Mouse (Mus musculus) granulocyte monocyte progenitor cell, adult 5-6 weeks (primary cell): ENCODE results near the gene Nmur1. TPM values are rescaled to one million over a fixed set of nuclear protein-coding genes. Genes with fewer than 3 reads are reported as not detected.
"Not testable (repeated sequence)": the region's sequence is repeated elsewhere in the genome, so short reads cannot be mapped to it uniquely, and the experiment has no call there.

Experiments used
- ATAC-seq: replicated peaks from 2 replicates; pipeline ENCODE4 v1.8.0; 2016; ENCODE audit warnings: mild to moderate bottlenecking, moderate TSS enrichment, inconsistent platforms; ENCODE audit not compliant: poor library complexity, severe bottlenecking
- total RNA-seq, 2 experiments: library from RNA; stranded (forward) in 1 of 2; stranded (reverse) in 1 of 2; fragments of 200-712, 200-1000 nt in 1 of 2; fragments of >200 nt in 1 of 2; fragmentation: Nextera tagmentation in 1 of 2; gene quantifications; 2 replicates each; pipeline ENCODE4 v1.2.3; 2014 to 2017

Gene Nmur1
- total RNA-seq, 2 experiments from 2014 or later: not detected

DNA sequence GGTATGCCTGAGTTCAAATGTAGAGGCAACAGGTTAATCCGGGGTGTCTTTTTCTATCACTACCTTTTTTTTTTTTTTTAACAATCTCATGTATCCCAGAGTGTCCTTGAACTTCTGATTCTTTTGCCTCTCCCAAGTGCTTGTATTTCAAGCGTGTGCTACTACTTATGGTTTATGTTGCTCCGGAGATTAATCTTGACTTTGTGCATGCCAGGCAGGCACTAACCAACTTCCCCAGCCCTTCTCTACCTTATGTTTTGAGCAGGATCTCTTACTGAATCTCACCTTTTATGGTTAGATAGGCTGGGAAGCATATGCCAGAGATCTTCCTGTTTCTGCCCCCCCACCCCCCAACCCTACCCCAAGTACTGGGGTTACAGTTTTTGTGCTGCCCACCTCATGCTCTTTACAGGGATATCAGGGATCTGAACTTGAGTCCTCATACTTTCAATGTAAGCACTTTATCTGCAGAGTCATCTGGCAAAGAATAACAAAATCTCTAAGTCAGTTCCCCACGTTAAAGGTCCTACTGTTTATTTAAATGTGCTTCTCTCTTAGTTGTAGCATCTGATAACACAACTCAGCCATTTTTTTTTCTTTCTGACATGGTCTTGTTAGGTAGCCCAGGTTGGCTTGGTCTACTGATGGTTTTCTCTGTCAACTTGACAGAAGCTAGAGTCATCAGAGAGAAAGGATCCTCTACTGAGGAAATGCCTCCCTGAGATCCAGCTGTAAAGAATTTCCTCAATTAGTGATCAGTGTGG is 64.0 kb downstream of the Nmur1 start:
- no peak for ATAC-seq

DNA sequence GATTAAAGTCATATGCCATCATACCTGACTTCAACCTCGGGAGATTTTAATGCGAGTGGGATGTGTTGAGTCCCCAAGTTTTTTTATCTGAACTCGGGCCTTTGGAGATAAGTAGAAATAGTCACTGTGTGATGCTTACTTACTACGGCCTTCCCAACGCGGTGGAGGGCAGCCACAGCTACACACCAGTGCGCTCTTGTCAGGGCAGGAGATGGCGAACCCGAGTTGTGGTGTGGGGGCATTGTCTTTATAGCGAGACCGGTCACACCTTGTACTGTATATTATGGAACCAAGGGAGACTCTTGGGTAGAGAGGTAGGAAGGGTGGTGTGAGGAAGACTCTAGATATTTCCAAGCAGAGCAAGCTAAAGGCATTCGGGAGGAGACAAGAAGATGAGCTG is 65.6 kb downstream of the Nmur1 start:
- no peak for ATAC-seq

DNA sequence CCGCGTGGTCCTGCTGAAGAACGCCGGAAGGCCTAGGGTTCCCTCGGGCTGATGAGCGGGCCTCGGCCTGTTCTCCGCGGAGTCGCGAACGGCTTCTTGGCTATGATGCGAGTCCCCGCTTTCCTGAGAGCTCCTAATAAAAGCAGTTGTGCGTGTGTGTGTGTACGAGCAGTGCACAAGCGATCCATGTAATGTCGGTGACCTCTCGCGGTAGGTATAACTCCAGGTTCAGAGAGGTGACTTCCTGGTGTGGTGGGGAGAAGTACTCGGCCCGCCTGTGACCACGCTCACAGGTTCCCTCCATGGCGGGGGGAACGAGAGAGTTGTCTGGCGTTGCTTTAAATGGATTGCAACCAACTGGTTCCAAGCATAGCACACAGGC is 66.2 kb downstream of the Nmur1 start:
- peak; percentile 13; the same call in 1 of the 2 replicates for ATAC-seq

DNA sequence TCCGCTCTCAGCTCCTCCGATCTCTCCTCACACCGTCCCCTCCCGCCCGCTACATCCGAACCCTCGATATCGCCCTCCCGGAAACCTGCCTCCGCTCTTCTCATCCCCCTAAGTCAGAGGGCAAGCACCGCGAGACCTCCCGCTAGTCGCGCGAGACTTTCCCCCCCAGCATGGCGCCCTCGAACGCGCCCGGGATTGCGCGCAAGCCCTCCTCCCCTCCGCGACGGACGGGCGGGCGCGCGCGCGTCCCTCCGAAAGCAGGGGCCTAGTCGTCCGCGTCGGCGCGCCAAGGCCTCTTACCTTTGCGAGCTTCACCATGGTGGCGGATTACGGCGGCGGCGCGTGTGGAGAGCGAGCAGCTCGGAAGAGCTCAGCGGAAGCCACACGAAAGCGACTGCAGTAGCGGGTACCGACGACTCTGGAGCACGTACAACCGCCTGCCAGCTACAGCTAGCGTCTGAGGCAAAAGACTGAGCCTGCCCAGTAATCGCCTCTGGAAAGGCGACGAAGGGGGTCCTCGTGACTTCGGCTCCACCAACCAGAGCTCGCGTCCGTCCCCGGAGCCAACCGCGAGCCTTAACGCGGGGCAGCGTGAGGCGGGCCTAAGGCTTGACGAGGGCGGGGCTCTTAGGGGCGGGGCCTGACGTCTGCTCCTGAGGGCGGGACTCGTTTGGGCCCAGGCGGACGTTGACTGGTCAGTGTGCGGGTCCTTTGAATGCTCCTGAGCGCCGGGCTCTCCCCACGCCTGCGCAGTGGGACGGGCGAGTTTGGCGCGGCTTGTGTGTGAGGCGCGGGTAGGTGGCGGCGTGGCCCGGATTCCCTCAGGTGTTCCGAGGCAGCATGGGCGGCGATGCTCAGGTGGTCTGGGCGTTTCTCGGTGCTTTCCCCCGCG is 66.9 kb downstream of the Nmur1 start, which contains the start of gene Ncl:
Gene Ncl, minus strand, starts transcription at position 495 of the 892 bp plus-strand sequence.
- ATAC-seq: peak; percentile 76

DNA sequence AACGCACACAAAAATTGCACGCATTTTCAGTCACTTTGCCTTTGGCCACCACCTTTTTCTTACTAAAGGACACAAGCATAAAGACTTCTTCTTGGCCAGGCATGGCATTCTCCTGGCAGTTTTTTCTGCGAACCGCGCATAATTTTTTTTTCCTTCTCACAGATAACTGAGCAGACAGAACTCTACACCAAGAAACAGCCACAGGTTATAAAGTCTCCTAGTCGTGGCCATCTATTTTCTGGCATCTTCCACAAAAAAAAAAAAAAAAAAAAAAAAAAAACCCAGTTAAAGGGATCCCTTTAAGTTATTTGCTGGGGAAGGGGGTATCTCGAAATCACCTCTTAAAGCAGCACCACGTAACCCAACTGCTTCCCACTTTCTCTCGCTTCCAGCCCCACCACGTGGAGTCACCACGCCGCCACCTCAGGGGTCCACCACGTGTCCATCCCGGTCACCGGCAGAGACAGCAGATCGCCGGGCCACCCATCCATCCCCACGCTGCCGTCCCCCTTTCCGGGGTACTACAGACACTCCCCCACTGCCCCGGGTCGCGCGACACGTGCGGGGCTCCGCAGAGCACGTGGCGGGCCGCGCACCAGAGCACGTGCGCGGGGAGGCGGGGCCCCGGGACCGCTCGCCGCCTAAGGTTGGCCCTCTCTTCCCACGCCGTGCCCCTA is 67.7 kb downstream of the Nmur1 start:
- ATAC-seq: no peak

DNA sequence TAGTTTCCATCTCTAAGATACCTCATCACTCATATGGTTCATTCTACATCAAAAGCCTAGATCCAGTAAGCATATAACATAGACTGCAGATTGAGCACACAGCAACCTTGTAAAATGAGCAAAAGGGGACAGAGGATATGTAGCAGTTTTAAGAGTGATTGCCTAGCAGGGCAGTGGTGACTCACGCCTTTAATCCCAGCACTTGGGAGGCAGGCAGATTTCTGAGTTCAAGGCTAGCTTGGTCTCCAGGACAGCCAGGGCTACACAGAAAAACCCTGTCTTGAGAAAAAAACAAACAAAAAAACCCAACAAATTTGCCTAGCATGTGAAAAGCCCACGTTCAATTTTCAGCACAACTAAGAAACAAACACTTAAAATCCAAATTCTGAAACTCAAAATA is 71.8 kb downstream of the Nmur1 start:
- no peak for ATAC-seq

DNA sequence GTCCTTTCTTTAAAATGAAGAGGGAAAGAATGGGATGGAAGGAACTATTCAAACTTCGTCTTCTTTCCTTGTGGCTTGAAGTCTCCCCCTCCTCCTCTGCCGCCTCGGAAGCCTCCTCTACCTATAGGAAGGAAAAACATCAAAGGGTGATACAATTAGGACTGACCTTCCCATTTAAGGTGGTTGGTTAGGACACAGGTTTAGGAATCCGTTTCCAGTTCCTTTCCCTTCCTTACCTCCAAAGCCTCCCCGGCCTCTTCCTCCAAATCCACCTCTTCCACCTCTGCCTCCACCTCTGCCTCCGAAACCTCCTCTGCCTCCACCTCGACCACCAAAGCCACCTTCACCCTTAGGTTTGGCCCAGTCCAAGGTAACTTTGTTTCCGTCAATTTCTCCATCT is 75.5 kb downstream of the Nmur1 start:
- ATAC-seq: no peak

DNA sequence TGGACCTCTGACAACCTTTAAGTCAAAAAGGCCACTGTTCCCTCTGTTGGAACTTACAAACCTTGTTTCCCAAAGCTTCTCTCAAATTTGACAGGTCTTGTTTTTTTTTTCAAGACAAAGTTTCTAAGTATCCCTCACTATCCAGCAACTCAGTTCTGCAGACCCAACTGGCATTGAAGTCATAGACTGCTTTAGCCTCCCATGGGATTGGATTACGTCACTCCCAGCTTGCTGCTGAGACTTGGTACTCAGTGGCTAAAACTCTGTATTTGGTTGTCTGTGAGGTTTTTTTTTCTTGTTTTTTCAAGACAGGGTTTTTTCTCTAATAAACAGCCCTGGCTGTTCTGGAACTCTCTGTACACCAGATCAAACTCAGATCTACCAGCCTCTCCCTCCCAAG is 76.3 kb downstream of the Nmur1 start:
- ATAC-seq: no peak

DNA sequence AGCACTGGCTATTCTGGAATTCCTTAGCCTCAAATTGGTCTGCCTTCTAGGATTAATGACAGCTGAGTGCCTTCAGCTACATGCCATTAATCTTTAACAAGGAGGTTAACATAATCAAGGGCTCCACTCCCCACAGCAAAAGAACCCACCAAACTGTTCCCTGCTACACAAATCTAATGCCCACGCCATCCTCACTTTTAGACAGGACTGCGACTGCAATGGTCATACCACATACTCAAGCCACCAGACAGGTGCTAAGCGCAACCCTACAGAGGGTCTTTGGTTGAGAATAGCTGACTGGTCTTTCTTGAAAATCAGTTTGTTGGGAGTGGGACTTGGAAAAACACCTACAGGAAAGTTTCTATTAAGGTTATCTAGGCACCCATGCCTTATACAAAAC is 76.8 kb downstream of the Nmur1 start:
- ATAC-seq: no peak

DNA sequence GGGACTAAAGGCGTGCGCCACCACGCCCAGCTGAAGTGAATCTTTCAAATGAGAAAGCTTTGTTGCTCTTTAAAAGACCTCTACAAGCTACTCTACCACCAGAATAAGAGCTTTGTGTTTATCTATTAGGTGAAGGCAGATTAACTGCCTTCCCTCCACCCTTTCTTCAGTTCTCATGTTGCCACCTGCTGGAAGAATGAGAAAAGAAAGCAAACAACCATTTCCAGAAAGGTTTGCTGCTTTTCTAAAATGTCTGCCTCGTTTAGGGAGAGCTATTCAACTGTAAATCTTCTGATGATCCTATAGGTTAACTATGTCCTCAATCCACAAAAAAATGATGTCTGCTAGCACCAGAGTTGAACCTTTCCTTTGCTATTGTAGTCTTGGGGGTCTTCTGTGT is 77.2 kb downstream of the Nmur1 start:
- ATAC-seq: no peak

DNA sequence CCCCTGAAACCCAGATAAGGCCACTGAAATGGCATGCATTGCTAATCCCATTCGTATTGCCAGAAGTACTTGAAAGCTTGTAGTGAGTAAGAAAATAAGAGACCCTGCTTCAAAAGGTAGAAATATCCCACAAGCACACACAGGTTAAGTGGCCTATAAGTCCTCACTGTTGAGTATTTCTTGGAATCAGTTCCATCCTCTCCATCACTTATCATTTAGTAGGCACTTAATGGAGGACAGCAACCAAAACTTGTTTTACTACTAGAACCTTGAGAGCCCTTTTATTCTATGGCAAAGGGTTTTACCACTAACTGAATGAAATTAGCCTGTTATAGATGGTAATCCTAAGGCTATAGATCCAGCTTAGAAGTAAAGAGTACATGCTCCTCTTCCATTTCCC is 77.9 kb downstream of the Nmur1 start:
- no peak for ATAC-seq

DNA sequence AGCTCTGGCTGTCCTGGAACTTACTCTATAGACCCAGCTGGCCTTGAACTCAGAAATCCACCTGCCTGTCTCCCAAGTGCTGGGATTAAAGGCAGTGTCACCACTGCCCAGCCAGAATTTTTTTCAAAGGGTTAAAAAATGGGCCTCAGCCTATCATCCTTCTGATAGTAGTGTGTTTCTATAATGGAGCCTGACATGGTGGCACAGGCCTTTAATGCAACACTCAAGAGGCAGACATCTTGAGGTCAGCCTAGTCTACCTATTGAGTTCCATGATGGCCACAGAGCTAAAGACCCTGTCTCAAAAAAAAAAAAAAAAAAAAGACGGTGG is 78.3 kb downstream of the Nmur1 start:
- no peak for ATAC-seq

DNA sequence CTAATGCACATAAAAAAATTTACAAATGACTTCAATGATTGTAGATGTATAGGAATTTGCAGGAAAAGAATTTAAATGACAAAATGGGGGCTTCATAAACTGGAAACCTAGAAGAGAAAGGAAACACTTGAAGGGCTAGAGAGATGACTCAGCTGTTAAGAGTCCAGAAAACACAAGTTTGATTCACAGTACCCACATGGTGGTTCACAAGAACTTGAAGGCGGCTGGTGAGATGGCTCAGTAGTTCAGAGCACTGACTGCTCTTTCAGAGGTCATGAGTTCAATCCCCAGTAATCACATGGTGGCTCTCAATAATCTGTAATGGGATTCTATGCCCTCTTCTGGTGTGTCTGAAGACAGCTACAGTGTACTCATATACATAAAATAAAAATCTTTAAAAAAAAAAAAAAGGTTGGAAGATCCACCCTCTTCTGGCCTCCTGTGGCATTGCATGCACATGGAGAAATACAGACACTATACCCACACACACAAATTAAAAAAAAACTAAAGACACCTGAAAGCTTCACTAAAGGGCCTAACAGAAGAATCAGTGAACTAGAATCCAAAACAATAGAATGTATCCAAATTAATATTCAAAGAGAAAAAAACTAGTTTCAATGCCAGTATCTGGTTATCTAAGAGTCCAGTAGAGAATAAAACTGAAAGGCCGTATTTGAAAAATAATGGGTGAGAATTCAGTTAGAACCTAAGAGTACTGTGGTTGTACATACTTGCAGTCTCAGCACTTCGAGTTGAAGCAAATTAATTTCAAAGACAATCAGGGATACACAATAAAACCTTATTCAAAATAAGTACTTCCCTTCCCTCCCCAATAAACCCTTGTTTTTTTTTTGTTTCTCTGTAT is 78.9 kb downstream of the Nmur1 start:
- no peak for ATAC-seq

DNA sequence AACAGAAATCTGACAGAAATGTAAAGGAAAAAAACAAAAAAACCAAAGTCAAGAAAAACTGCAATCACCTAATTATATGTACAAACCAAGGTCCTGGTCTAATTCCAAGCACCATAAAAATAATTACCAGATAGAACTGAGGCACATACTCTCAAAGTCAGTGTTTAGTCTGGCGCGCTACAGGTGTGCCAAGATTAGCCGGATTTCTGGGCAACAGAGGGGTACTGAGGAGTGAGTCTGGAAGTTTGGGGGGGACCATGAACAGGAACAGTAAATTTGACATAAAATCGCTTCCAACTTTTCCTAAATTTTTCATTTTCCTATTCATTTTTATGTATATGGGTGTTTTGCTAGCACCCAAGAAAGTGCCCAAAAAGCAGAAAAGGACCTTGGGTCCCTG is 80.1 kb downstream of the Nmur1 start:
- no peak for ATAC-seq

DNA sequence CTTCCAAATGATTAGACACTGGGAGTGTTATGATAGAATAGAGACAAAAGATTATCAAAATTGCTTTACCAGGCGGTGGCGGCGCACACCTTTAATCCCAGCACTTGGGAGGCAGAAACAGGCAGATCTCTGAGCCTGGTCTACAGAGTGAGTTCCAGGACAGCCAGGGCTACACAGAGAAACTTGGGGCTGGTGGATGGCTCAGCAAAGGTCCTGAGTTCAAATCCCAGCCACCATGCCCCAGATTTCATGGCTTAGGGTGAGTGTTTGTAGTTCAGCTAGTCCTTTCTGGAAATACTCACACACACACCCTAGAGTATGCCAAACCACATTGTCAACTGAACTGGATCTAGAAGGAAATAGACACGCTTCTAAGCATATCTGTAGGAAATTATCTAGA is 81.0 kb downstream of the Nmur1 start:
- no peak for ATAC-seq

DNA sequence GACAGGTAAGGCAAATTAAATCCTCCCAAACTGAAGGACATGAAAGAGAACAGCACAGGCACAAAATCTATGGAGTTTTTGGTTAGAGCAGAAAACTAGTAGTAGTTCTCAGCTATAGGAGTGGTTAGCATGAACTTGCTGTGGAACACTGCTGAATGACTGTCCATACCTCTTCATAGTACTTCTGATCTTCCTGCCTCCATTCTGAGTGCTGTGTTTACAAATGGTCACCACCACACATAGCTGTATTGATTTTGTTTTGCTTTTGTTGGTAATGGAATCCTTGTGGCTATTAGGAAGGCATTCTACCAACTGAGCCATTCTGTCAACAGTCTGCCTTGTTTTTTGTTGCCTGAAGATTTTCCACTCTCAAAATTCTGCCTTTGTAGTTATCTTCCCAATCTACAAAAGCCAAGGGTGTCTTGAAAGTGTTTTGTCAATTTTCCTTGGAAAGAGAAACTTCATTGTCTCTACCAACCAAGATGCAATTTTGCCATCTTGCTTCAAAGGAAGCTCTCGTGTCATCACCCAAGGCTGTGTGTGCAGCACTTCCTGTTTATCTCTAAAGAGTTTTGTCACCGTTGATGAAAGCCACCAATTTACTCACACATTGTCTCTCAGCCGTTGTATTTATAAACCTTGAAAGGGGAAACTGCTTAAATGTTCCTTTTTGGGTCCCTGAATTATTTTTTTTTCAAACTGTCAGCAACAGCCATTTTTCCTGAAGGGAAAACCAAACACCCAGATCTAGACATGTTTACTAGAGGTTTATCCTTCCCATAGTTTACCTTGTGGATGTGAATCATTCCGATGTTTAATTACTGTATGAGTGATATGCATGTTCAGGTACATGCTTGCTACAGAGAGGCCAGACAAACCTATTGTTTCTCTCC is 81.8 kb downstream of the Nmur1 start:
- ATAC-seq: peak; percentile 77

DNA sequence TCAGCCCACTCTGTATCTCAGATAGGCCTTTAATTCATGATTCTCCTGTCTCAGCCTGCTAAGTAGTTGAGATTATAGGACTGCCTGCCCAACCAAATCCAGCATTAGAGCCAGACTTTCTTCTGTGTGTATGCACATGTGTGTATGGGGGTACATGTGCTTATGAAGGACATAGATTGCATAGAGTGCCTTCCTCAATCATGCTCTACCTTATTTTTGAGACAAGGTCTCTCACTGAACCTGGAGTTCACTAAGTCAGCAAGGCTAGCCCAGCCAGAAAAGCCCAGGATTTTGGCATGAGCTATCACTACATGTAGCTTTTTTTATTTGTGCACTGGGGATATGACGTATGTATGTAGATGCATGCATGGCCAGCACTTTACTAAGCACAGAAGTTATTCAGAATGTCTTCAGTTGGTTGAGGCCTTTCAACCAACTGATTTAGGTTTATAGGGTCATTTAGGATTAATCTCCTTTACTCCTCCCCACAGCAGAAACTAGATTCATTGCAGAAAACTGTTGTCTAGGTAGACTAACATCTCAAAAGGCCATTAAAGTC is 82.9 kb downstream of the Nmur1 start:
- no peak for ATAC-seq

DNA sequence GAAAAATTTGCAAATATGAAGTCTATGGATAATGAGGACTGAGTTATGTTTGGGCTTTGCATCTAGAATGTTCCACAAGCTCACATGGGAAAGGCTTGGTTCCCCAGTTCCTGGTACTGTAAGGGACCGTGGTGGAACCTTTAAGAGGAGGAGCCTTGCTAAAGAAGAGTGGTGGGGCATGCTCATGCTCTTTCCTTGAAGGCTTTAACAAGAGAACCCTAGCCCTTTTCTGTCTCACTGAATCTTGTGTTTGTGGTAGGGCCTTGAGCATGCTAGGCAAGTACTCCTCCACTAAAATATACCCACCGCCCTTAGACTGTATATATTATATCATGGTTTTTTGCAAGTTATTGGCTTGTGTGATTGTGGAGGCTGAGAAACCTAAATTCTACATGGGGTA is 83.7 kb downstream of the Nmur1 start:
- no peak for ATAC-seq

DNA sequence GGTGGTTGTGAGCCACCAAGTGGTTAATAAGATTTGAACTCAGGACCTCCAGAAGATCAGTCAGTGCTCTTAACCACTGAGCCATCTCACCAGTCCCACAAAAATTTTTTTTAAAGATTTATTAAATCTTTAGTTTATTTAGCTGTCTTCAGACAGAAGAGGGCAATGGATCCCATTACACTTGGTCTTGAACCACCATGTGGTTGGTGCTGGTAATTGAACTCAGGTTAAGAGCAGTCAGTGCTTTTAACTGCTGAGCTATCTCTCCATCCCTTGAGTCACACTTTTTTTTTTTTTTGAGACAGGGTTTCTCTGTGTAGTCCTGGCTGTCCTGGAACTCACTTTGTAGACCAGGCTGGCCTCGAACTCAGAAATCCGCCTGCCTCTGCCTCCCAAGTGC is 84.9 kb downstream of the Nmur1 start:
- ATAC-seq: not testable (repeated sequence)
